In the genomic region with DNA sequence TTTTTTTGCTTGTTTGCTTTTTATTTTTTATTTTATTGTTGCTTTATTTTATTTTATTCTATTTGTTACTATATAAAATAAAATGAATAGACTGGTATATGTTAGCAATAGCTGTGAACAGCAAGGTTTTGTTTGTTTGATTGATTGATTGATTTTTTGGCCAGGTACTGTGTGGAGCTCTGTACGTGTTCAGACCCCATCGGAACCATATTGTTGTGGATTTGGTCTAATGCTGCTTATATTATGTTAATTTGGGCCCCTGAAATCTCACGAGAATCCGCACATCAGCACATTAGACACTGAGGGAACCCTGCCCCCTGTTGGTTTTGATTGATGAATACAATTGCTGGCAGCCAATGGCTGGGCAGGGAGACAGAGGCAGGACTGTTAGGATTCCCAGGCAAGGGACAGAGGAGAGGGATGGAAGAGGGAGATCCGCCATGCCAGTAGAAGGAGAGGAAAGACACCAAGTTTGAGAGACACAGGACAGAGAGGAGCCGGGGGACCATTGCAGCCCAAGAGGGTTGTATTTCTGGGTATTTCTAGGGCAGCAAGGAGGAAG, we compare ENCODE assay signal across 17 mouse cellular contexts.
A peak's percentile ranks its signal among the peaks of the same experiment; 100 is the strongest.
DNase-seq lines count a peak whose midpoint lies in the region; ATAC-seq and TF ChIP-seq lines count a peak whose summit lies in the region.
"Had no signal": no experiment of that assay in that cellular context is flagged by ENCODE, and none has a peak within 500 bp of the region (broad histone marks: within the 10 kb centered on the region; RNA-seq: fewer than 3 reads in every experiment).

No protein-coding gene starts in this region.

- no peaks in the 10 kb centered on the region for H3K4me1 ChIP-seq in hindbrain, embryonic 14.5 days (replicated peaks; ENCODE audit: control insufficient read depth, insufficient read depth, low read length)
- H3K4me1 ChIP-seq in hindbrain, embryonic 12.5 days, result no peaks in the 10 kb centered on the region
- H3K4me1 ChIP-seq in neural tube, embryonic 14.5 days (ENCODE audit: control insufficient read depth, insufficient read depth, low read length), result no peaks in the 10 kb centered on the region
- no peaks in the 10 kb centered on the region for H3K4me1 ChIP-seq in forebrain, embryonic 15.5 days
- H3K4me1 ChIP-seq: embryonic facial prominence, embryonic 15.5 days; intestine, embryonic 15.5 days; lung, embryonic 15.5 days; neural tube, embryonic 13.5 days had no signal

- no peak overlapping the region for H3K27ac ChIP-seq in hindbrain, embryonic 14.5 days
- no peak overlapping the region for H3K27ac ChIP-seq in hindbrain, embryonic 12.5 days
- H3K27ac ChIP-seq in neural tube, embryonic 14.5 days (ENCODE audit: low read depth, low read length), result no peak overlapping the region
- H3K27ac ChIP-seq in forebrain, embryonic 15.5 days (replicated peaks), result no peak overlapping the region
- no peak overlapping the region for H3K27ac ChIP-seq in left cerebral cortex, adult 2 months
- H3K27ac ChIP-seq: embryonic facial prominence, embryonic 15.5 days; intestine, embryonic 15.5 days; liver, embryonic 14.5 days; lung, embryonic 15.5 days; macrophage; neural tube, embryonic 13.5 days had no signal

- H3K36me3 ChIP-seq in hindbrain, embryonic 14.5 days (replicated peaks; ENCODE audit: control insufficient read depth, insufficient read depth), result no peaks in the 10 kb centered on the region
- H3K36me3 ChIP-seq in hindbrain, embryonic 12.5 days, result no peaks in the 10 kb centered on the region
- no peaks in the 10 kb centered on the region for H3K36me3 ChIP-seq in neural tube, embryonic 14.5 days (ENCODE audit: control insufficient read depth, insufficient read depth, low read length)
- H3K36me3 ChIP-seq in forebrain, embryonic 15.5 days, result no peaks in the 10 kb centered on the region
- H3K36me3 ChIP-seq: embryonic facial prominence, embryonic 15.5 days; intestine, embryonic 15.5 days; lung, embryonic 15.5 days; neural tube, embryonic 13.5 days had no signal

- no peaks in the 10 kb centered on the region for H3K27me3 ChIP-seq in hindbrain, embryonic 14.5 days (ENCODE audit: control insufficient read depth, insufficient read depth, low read length)
- no peaks in the 10 kb centered on the region for H3K27me3 ChIP-seq in hindbrain, embryonic 12.5 days
- no peaks in the 10 kb centered on the region for H3K27me3 ChIP-seq in neural tube, embryonic 14.5 days (ENCODE audit: control insufficient read depth, insufficient read depth, low read length)
- no peaks in the 10 kb centered on the region for H3K27me3 ChIP-seq in forebrain, embryonic 15.5 days
- H3K27me3 ChIP-seq: embryonic facial prominence, embryonic 15.5 days; intestine, embryonic 15.5 days; lung, embryonic 15.5 days; neural tube, embryonic 13.5 days had no signal

- no peak for DNase-seq in hindbrain, embryonic 14.5 days (ENCODE audit: low spot score)
- no peak for DNase-seq in neural tube, embryonic 10.5 days (ENCODE audit: extremely low spot score, low spot score)
- DNase-seq in ovary, postnatal 36 days (ENCODE audit: low spot score), result no peak
- no peak for DNase-seq in left cerebral cortex, adult 2 months (ENCODE audit: extremely low spot score in 1 of 2, low spot score in 2 of 2)
- DNase-seq: B cell, adult 2 months; kidney, postnatal 4 days; right cerebral cortex, postnatal 4 days; thymus, adult 2 months had no signal

- 64% methylated on average over 6 of the region's 6 CpGs for WGBS in hindbrain, embryonic 14.5 days
- WGBS in hindbrain, embryonic 12.5 days, result 73% methylated on average over 6 of the region's 6 CpGs
- 71% methylated on average over 6 of the region's 6 CpGs for whole genome bisulfite sequencing in neural tube, embryonic 14.5 days
- 67% methylated on average over 6 of the region's 6 CpGs for WGBS in forebrain, embryonic 15.5 days

- no peak overlapping the region for H3K9ac ChIP-seq in hindbrain, embryonic 14.5 days
- H3K9ac ChIP-seq in hindbrain, embryonic 12.5 days, result no peak overlapping the region
- H3K9ac ChIP-seq in neural tube, embryonic 14.5 days (replicated peaks; ENCODE audit: low read depth, low read length), result no peak overlapping the region
- no peak overlapping the region for H3K9ac ChIP-seq in forebrain, embryonic 15.5 days (replicated peaks)
- H3K9ac ChIP-seq: embryonic facial prominence, embryonic 15.5 days; intestine, embryonic 15.5 days; liver, embryonic 14.5 days; lung, embryonic 15.5 days; neural tube, embryonic 13.5 days had no signal

- no peak overlapping the region for H3K4me2 ChIP-seq in hindbrain, embryonic 14.5 days (replicated peaks)
- no peak overlapping the region for H3K4me2 ChIP-seq in hindbrain, embryonic 12.5 days (replicated peaks)
- no peak overlapping the region for H3K4me2 ChIP-seq in neural tube, embryonic 14.5 days (ENCODE audit: low read depth, low read length)
- no peak overlapping the region for H3K4me2 ChIP-seq in forebrain, embryonic 15.5 days (replicated peaks)
- H3K4me2 ChIP-seq: embryonic facial prominence, embryonic 15.5 days; intestine, embryonic 15.5 days; lung, embryonic 15.5 days; neural tube, embryonic 13.5 days had no signal

- no peak; the same call in 1 of the 2 replicates for TF ChIP-seq CTCF in left cerebral cortex, adult 2 months (IDR thresholded peaks at IDR 0.05)

- H3K4me3 ChIP-seq in hindbrain, embryonic 14.5 days (replicated peaks; ENCODE audit: low read length), result no peak overlapping the region
- no peak overlapping the region for H3K4me3 ChIP-seq in hindbrain, embryonic 12.5 days
- H3K4me3 ChIP-seq in neural tube, embryonic 14.5 days (ENCODE audit: low read depth, low read length), result no peak overlapping the region
- no peak overlapping the region for H3K4me3 ChIP-seq in forebrain, embryonic 15.5 days
- H3K4me3 ChIP-seq in left cerebral cortex, adult 2 months, result no peak overlapping the region
- H3K4me3 ChIP-seq: embryonic facial prominence, embryonic 15.5 days; intestine, embryonic 15.5 days; lung, embryonic 15.5 days; neural tube, embryonic 13.5 days had no signal

- intact Hi-C loops in left cerebral cortex, adult 2 months (cut with DNase I), result no loop called here

- ATAC-seq in hindbrain, embryonic 14.5 days (ENCODE audit: low FRiP score), result peak; percentile 40; the same call in 1 of the 2 replicates
- no peak for ATAC-seq in hindbrain, embryonic 12.5 days (ENCODE audit: low FRiP score)
- peak; percentile 34; the same call in 1 of the 2 replicates for ATAC-seq in neural tube, embryonic 14.5 days (ENCODE audit: low read depth)
- 0 out of 2 replicates have a peak, but pooled peaks have one; percentile 46 for ATAC-seq in forebrain, embryonic 15.5 days (replicated peaks)
- ATAC-seq: intestine, embryonic 15.5 days had no signal

- H3K9me3 ChIP-seq in hindbrain, embryonic 14.5 days (ENCODE audit: control insufficient read depth, low read length), result no peaks in the 10 kb centered on the region
- no peaks in the 10 kb centered on the region for H3K9me3 ChIP-seq in hindbrain, embryonic 12.5 days (replicated peaks)
- no peaks in the 10 kb centered on the region for H3K9me3 ChIP-seq in neural tube, embryonic 14.5 days (ENCODE audit: control insufficient read depth, low read length)
- no peaks in the 10 kb centered on the region for H3K9me3 ChIP-seq in forebrain, embryonic 15.5 days
- H3K9me3 ChIP-seq: embryonic facial prominence, embryonic 15.5 days; intestine, embryonic 15.5 days; lung, embryonic 15.5 days; neural tube, embryonic 13.5 days had no signal
